ENCODE assay signal across 8 mouse cellular contexts in genomic region chr2:109277593-109277992, GRCm38 (mm10). TPM values are rescaled to one million over a fixed set of nuclear protein-coding genes. Genes with fewer than 3 reads are reported as not detected.
DNase-seq lines count a peak whose midpoint lies in the region; ATAC-seq and TF ChIP-seq lines count a peak whose summit lies in the region.

No protein-coding gene starts in this region.

- no peaks in the 10 kb centered on the region for H3K36me3 ChIP-seq in heart, embryonic 10.5 days
- peaks cover 0 to 14% of the 10 kb centered on the region in 2 experiments; a peak in 2 of 4 replicates for H3K36me3 ChIP-seq in MEL (ENCODE audit: control insufficient read depth in 1 of 2, insufficient read depth in 2 of 2, low read length in 2 of 2)
- no peaks in the 10 kb centered on the region for H3K36me3 ChIP-seq in limb, embryonic 12.5 days
- H3K36me3 ChIP-seq in stomach, embryonic 14.5 days (ENCODE audit: control insufficient read depth, insufficient read depth, low read length) = no peaks in the 10 kb centered on the region

- ATAC-seq in limb, embryonic 12.5 days (ENCODE audit: insufficient number of reproducible peaks, insufficient read depth, low FRiP score, low TSS enrichment, low read depth) = no peak
- ATAC-seq in stomach, embryonic 14.5 days (ENCODE audit: insufficient number of reproducible peaks, insufficient read depth, low FRiP score, low read depth) = no peak

- H3K9ac ChIP-seq in MEL (ENCODE audit: control insufficient read depth, low read depth, low read length, poor library complexity, severe bottlenecking) = peak overlapping the region; percentile 89
- H3K9ac ChIP-seq in limb, embryonic 12.5 days (replicated peaks) = peak overlapping the region; percentile 68
- H3K9ac ChIP-seq in stomach, embryonic 14.5 days (replicated peaks; ENCODE audit: low read depth, low read length) = peak overlapping the region; percentile 50; the same call in 1 of the 2 replicates

- peak overlapping the region; percentile 64 for H3K4me2 ChIP-seq in limb, embryonic 12.5 days
- H3K4me2 ChIP-seq in stomach, embryonic 14.5 days (replicated peaks; ENCODE audit: low read depth, low read length) = peak overlapping the region; percentile 54

- intact Hi-C loops in heart, postnatal 25 days (cut with DNase I) = no loop called here

- H3K9me3 ChIP-seq in heart, embryonic 10.5 days = no peaks in the 10 kb centered on the region
- H3K9me3 ChIP-seq in MEL (replicated peaks; ENCODE audit: insufficient read depth, low read length) = no peaks in the 10 kb centered on the region
- no peaks in the 10 kb centered on the region for H3K9me3 ChIP-seq in limb, embryonic 12.5 days
- H3K9me3 ChIP-seq in stomach, embryonic 14.5 days (ENCODE audit: control insufficient read depth, low read depth, low read length) = no peaks in the 10 kb centered on the region

- H3K4me1 ChIP-seq in heart, embryonic 10.5 days = peaks cover 4% of the 10 kb centered on the region; the same call in 1 of the 2 replicates
- peaks cover 3% of the 10 kb centered on the region in 2 experiments; a peak in 2 of 4 replicates for H3K4me1 ChIP-seq in MEL (ENCODE audit: control insufficient read depth in 1 of 2, insufficient read depth in 2 of 2, low read length in 2 of 2)
- no peaks in the 10 kb centered on the region for H3K4me1 ChIP-seq in embryonic fibroblast, embryonic 13.5 days (ENCODE audit: control insufficient read depth, insufficient read depth, low read length)
- peaks cover 10% of the 10 kb centered on the region for H3K4me1 ChIP-seq in limb, embryonic 12.5 days (replicated peaks)
- peaks cover 6% of the 10 kb centered on the region; the same call in 1 of the 2 replicates for H3K4me1 ChIP-seq in stomach, embryonic 14.5 days (ENCODE audit: control insufficient read depth, insufficient read depth, low read length)

- no peak for TF ChIP-seq EP300 in MEL (IDR thresholded peaks at IDR 0.05; ENCODE audit: low read depth in 1 of 2, low read length in 2 of 2)

- H3K4me3 ChIP-seq in heart, embryonic 10.5 days = peak overlapping the region; percentile 75
- peak overlapping the region; percentile 83 to 90 for H3K4me3 ChIP-seq in MEL (ENCODE audit: control insufficient read depth in 1 of 2, insufficient read depth in 1 of 2, low read depth in 2 of 2, low read length in 2 of 2)
- peak overlapping the region; percentile 38 for H3K4me3 ChIP-seq in embryonic fibroblast, embryonic 13.5 days (ENCODE audit: insufficient read depth, low read length)
- H3K4me3 ChIP-seq in limb, embryonic 12.5 days (replicated peaks) = peak overlapping the region; percentile 53
- H3K4me3 ChIP-seq in stomach, embryonic 14.5 days (ENCODE audit: low read depth, low read length) = peak overlapping the region; percentile 52

- DNase-seq in heart, embryonic 10.5 days (ENCODE audit: low spot score) = no peak
- DNase-seq in heart, postnatal 25 days (ENCODE audit: low spot score) = no peak
- peak; percentile 44 for DNase-seq in MEL (ENCODE audit: low read depth, low spot score)
- no peak for DNase-seq in c-Kit-positive CD71-positive TER-119-positive erythroid progenitor cells, embryonic 14.5 days (ENCODE audit: low spot score)
- DNase-seq in testis, postnatal 10 days (ENCODE audit: low spot score) = no peak

- peak overlapping the region; percentile 92 for H3K27ac ChIP-seq in heart, embryonic 10.5 days
- peak overlapping the region; percentile 37; the same call in 1 of the 2 replicates for H3K27ac ChIP-seq in MEL (ENCODE audit: control insufficient read depth, low read depth, low read length)
- H3K27ac ChIP-seq in embryonic fibroblast, embryonic 13.5 days (ENCODE audit: insufficient read depth, low read length) = no peak overlapping the region
- H3K27ac ChIP-seq in limb, embryonic 12.5 days = peak overlapping the region; percentile 23; the same call in 1 of the 2 replicates
- 0 out of 2 replicates have a peak overlapping the region, but pooled peaks have one; percentile 1 for H3K27ac ChIP-seq in stomach, embryonic 14.5 days (ENCODE audit: low read length)

- peaks cover 14% of the 10 kb centered on the region for H3K79me2 ChIP-seq in MEL (ENCODE audit: control insufficient read depth, insufficient read depth, low read length, poor library complexity)

- no peak for TF ChIP-seq POLR2A in MEL (IDR thresholded peaks at IDR 0.05; ENCODE audit: control insufficient read depth in 1 of 2, insufficient read depth in 1 of 2, low read depth in 1 of 2, low read length in 2 of 2, poor library complexity in 1 of 2)
- no peak for TF ChIP-seq POLR2A in embryonic fibroblast, embryonic 13.5 days (IDR thresholded peaks at IDR 0.05; ENCODE audit: low read depth, low read length)

- 9% methylated on average over 7 of the region's 7 CpGs for WGBS in heart, embryonic 10.5 days
- WGBS in limb, embryonic 12.5 days = 3% methylated on average over 6 of the region's 7 CpGs
- WGBS in stomach, embryonic 14.5 days = 5% methylated on average over 7 of the region's 7 CpGs

- TF ChIP-seq CTCF in MEL (IDR thresholded peaks at IDR 0.05 in 2 of 3, conservative IDR thresholded peaks at IDR 0.05 in 1 of 3; ENCODE audit: control insufficient read depth in 1 of 3, insufficient read depth in 1 of 3, low read depth in 2 of 3, low read length in 3 of 3, poor library complexity in 1 of 3, severe bottlenecking in 1 of 3) = no peak
- no peak for TF ChIP-seq CTCF in embryonic fibroblast, embryonic 13.5 days (IDR thresholded peaks at IDR 0.05; ENCODE audit: borderline replicate concordance, insufficient read depth, low read length)

- TF ChIP-seq RAD21 in MEL (IDR thresholded peaks at IDR 0.05; ENCODE audit: low read depth, low read length) = no peak

- H3K27me3 ChIP-seq in heart, embryonic 10.5 days (ENCODE audit: insufficient read depth, poor library complexity, severe bottlenecking) = no peaks in the 10 kb centered on the region
- H3K27me3 ChIP-seq in MEL (ENCODE audit: control insufficient read depth in 1 of 2, insufficient read depth in 2 of 2, low read length in 2 of 2) = no peaks in the 10 kb centered on the region
- no peaks in the 10 kb centered on the region for H3K27me3 ChIP-seq in limb, embryonic 12.5 days
- H3K27me3 ChIP-seq in stomach, embryonic 14.5 days (ENCODE audit: control insufficient read depth, insufficient read depth, low read length) = no peaks in the 10 kb centered on the region

TF ChIP-seq in MEL, 35 proteins besides CTCF, POLR2A, EP300 and RAD21:
- TF ChIP-seq POLR2AphosphoS5 (IDR thresholded peaks at IDR 0.05; ENCODE audit: borderline replicate concordance, low read depth, low read length) = no peak
- TF ChIP-seq MAZ (IDR thresholded peaks at IDR 0.05; ENCODE audit: low read depth, low read length) = no peak
- no peak for TF ChIP-seq MXI1 (IDR thresholded peaks at IDR 0.05; ENCODE audit: low read depth, low read length)
- no peak for TF ChIP-seq ZC3H11A (IDR thresholded peaks at IDR 0.05; ENCODE audit: low read depth, low read length)
- TF ChIP-seq KAT2A (conservative IDR thresholded peaks at IDR 0.05; ENCODE audit: low read depth, low read length) = no peak
- no peak for TF ChIP-seq NELFE (IDR thresholded peaks at IDR 0.05; ENCODE audit: low read depth, low read length)
- TF ChIP-seq TAL1 (IDR thresholded peaks at IDR 0.05; ENCODE audit: low read length) = no peak
- TF ChIP-seq TCF12 (IDR thresholded peaks at IDR 0.05; ENCODE audit: low read depth, low read length) = no peak
- TF ChIP-seq MYB (IDR thresholded peaks at IDR 0.05; ENCODE audit: low read depth, low read length) = no peak
- no peak for TF ChIP-seq ELF1 (IDR thresholded peaks at IDR 0.05; ENCODE audit: low read depth, low read length)
- TF ChIP-seq MYC (IDR thresholded peaks at IDR 0.05; ENCODE audit: low read depth, low read length) = no peak
- TF ChIP-seq MAX (IDR thresholded peaks at IDR 0.05; ENCODE audit: low read length) = no peak
- TF ChIP-seq SIN3A (IDR thresholded peaks at IDR 0.05; ENCODE audit: low read length) = no peak
- TF ChIP-seq ETS1 (IDR thresholded peaks at IDR 0.05; ENCODE audit: low read depth, low read length) = no peak
- TF ChIP-seq USF2 (IDR thresholded peaks at IDR 0.05; ENCODE audit: borderline replicate concordance in 1 of 2, insufficient read depth in 1 of 2, low read depth in 1 of 2, low read length in 2 of 2) = no peak
- no peak for TF ChIP-seq JUND (IDR thresholded peaks at IDR 0.05; ENCODE audit: low read depth, low read length)
- no peak for TF ChIP-seq CHD1 (IDR thresholded peaks at IDR 0.05; ENCODE audit: low read depth, low read length)
- TF ChIP-seq MAFK (IDR thresholded peaks at IDR 0.05; ENCODE audit: borderline replicate concordance, low read depth, low read length) = no peak
TF ChIP-seq in MEL: peak in this region for 0.

RNA-seq across cellular contexts. Expression of gene Kif18a, which starts 2.9 kb away (rescaled TPM):
- polyA plus RNA-seq in heart, embryonic 10.5 days (2016; fragmentation: Nextera tagmentation; extraction: Ambion mirVana) = 16.4 and 17.7 TPM in 2 replicates
- 1 to 10 TPM in 1 of 2 experiments, under 1 TPM in 1; 0.44 to 1.0 TPM for total RNA-seq in heart, postnatal 25 days (2021)
- 10.2 and 11.7 TPM in 2 replicates for total RNA-seq in MEL (2012; rRNA removed)
- polyA plus RNA-seq in MEL (2012; ENCODE audit: insufficient read depth in 1 of 2, insufficient read length in 2 of 2, low read depth in 1 of 2, low replicate concordance in 2 of 2, missing spikeins in 1 of 2) = 1 to 10 TPM in 1 of 2 experiments, not detected in 1; 7.9 TPM
- 7.5 and 11.0 TPM in 2 replicates for polyA plus RNA-seq in embryonic fibroblast, embryonic 13.5 days (2011; ENCODE audit: insufficient read length, low read depth, missing spikeins)
- 28.5 and 29.5 TPM in 2 replicates for polyA plus RNA-seq in limb, embryonic 12.5 days (2016; fragmentation: Nextera tagmentation; extraction: Ambion mirVana)
- 24.4 and 25.0 TPM in 2 replicates for polyA plus RNA-seq in stomach, embryonic 14.5 days (2014; fragmentation: Nextera tagmentation; extraction: Ambion mirVana)

RNA-seq across cellular contexts. Expression of gene Mettl15, which starts 3.0 kb away (rescaled TPM):
- 12.6 and 14.5 TPM in 2 replicates for polyA plus RNA-seq in heart, embryonic 10.5 days (2016; fragmentation: Nextera tagmentation; extraction: Ambion mirVana)
- total RNA-seq in heart, postnatal 25 days (2021) = 10 to 100 TPM; 10.2 to 10.5 TPM
- total RNA-seq in MEL (2012; rRNA removed) = 3.1 and 3.7 TPM in 2 replicates
- polyA plus RNA-seq in MEL (2012; ENCODE audit: insufficient read depth in 1 of 2, insufficient read length in 2 of 2, low read depth in 1 of 2, low replicate concordance in 2 of 2, missing spikeins in 1 of 2) = 1 to 10 TPM in 1 of 2 experiments, not detected in 1; 5.3 TPM
- polyA plus RNA-seq in embryonic fibroblast, embryonic 13.5 days (2011; ENCODE audit: insufficient read length, low read depth, missing spikeins) = 6.0 and 10.3 TPM in 2 replicates
- 8.0 and 8.3 TPM in 2 replicates for polyA plus RNA-seq in limb, embryonic 12.5 days (2016; fragmentation: Nextera tagmentation; extraction: Ambion mirVana)
- polyA plus RNA-seq in stomach, embryonic 14.5 days (2014; fragmentation: Nextera tagmentation; extraction: Ambion mirVana) = 10.5 and 16.7 TPM in 2 replicates
